Mouse (Mus musculus) A20 (cell line): ENCODE measurements around the gene Fbxo46.

Experiments
- DNase-seq: peaks from one replicate; pipeline ENCODE4 v3.0.0-alpha.2; 2011; ENCODE audit warnings: low read depth, low spot score

Fbxo46 gene

DNA sequence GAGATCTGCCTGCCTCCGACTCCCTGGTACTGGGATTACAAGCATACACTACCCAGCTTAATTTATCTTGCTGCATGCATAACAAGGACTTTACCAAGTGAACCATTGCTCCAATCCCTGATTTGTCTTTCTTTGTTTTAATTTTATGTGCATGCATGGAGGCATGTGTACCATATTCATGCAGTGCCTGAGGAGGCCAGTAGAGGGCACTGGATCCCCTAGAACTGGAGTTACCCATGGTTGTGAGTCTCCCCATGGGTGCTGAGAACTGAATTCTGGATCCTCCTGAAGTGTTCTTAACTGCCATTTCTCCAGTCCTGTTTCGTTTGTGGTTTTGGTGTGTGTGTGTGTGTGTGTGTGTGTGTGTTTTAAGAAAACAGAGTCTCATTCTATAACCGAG, 47.3 kb downstream of the Fbxo46 start:
- DNase-seq, result no peak

DNA sequence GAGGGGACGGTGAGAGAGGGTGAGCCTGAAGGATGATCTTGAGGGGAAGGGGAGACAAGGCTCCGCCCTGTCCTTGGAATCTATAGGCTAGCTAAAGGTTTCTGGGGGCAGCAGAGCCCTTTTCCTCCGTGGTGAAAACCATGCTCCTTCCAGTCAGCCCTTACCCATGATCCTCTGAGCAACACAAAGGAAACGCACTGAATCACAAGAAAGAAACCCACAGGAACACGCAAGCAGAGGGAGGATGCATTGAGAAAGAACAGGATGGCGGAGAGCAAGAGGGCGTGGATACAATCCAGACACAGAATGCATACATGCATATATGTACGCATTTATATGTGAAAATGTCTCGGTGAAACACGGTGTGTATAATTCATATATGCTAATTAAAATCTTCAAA, 49.8 kb downstream of the Fbxo46 start:
- DNase-seq, result no peak

- no peak for DNase-seq
Observed at GRCm38 (mm10) chr7:19170142-19170541, 50.5 kb downstream of the Fbxo46 start.

- DNase-seq, result no peak
Observed at GRCm38 (mm10) chr7:19171831-19172230, 52.2 kb downstream of the Fbxo46 start.

DNA sequence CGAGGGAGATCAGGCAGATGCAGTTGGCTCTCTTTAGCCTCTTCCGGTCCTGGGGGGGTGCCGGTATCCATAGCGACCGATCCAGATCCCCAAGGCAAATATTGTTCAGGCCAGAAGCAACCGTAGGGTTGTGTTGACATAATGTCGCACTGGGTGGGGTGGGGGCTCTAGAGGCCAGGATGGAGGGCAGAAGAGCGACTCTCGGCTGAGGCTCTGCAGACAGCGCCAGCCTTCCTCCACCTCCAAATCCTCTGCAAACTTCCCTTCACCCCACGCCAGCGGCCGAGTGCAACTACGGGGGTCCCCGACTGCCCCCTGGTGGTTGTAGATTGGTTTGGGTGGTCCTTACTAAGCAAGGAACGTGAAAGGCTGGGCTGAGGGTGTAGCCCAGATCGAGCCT, 53.2 kb downstream of the Fbxo46 start:
- peak; percentile 77 for DNase-seq

DNA sequence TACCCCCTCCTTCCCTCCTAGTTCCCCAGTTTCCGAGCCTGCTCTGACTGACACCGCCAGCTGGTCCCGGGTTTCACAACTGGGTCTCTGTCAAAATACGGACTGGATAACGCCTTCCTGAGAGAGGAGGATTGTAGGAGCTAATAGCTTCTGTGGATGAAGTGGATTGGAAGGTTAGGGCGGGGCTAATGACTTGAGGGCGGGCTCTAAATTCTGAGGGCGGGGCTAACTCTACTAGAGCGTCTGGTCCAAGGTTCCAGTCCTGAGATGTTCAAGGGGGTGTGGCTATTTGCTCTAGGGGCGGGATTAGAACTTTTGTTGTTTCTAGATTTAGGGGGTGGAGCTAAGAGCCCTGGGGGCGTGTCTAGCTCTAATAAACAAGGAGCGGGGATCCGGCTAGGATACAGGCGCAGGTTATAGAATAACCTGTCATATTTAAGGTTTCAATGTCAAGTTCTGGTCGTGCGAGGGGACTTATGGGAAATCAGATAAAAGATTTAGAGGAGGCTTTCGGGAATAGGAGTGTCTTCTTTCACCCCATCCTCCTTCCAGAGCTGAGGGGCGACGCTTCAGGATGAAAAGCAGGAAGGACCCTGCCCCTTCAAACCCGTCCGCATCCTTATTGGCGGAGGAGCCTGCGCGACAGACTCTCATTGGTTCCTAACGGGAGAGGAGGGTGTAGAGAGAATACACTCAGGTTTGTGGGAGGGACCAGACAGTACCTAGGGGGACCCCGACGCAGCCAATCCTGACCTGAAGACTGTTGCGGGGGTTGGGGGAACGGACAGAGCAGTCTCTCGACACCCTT, 56.3 kb downstream of the Fbxo46 start, which contains the start of gene Eml2:
TSS of gene Eml2 (plus strand) at position 714 of the 808 bp plus-strand sequence.
- DNase-seq, result peak; percentile 36

DNA sequence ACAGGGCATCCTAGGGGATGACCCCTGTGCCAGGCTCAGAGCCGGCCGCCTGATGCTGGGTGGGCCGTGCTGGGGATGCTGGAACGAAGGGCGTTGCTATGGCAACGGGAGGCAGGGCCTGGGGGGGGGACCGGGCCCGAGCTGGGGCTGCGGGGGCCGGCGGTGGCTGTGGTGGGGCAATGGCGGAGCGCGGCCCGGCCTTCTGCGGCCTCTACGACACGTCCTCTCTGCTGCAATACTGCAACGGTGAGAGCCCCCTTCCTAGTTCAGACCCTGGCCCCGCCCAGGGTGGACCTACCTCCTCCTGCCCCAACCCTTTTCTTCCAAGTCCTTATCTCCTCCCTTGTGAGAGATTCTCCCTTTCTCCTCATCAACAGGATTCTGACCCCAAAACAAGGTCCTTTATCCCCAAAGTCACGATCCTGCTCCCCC, 56.9 kb downstream of the Fbxo46 start:
- DNase-seq, result no peak

DNA sequence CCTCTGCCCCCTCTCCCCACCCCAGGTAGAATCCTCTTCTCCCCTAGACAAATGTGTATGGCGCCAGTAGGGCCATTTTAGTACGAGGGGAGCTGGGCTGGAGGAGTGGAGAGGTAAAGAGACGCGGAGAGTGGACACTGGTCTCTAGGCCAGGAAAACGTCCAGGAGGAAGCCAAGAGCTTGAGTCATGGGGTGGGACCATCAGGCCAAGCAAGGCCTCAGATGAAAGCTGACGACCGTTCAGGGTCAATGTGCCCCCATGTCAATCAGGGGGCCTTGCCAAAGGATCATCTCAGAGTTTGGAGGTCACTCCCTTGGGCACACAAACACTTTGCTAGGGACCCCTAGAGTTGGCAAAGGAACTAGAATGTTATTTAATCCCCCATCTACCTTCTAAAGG, 57.6 kb downstream of the Fbxo46 start:
- no peak for DNase-seq

DNA sequence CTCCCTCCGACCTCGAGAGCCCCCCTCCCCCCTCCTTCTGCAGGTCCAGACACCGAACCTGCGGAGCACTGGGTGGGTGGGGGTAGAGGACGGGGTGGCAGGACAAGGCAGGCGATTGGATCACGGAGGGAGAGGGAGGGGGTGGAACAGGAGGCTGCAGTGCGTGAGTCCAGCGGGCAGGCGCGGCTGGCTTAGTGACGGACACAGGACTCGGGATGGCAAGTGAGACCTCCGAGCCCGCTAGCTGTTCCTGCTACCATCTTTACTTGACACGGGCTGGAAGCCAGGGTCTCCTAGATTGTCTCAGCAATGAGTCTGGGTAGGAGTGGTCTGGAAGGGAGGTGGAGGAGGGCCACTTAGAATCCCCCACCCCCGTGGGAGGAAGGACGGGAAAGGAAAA, 58.4 kb downstream of the Fbxo46 start:
- DNase-seq, result no peak

DNA sequence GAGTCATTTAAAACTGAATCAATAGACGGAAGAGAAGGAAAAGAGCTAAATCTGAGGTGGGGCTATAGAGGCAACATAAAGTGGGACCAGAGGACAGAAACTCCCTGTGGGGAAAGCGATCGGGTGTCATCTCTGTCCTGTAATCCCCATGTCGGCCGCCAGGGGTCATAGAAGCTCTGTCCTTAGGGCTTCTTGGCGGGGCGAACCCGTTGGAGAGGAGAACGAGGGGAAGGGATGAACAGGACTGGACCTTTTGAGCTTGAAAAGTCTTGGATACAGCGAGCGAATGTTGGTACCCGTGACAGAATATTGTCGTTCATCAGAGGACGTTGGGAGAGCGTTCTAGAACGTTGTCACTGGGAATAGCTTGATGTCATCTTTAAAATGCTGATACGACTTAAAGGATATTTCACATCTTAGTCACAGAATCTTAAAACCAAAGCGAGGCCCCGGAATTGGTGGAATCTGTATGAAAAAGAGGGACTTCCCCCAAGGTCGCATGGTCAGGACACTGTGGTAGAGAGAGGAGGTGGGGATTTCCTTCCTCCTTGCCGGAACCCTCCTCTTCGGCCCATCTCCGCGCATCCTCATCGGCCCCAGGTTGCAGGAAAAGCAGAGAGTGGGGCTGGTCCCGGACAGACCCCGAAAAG, 58.9 kb downstream of the Fbxo46 start:
- peak; percentile 88 for DNase-seq

GRCm38 (mm10) chr7:19179173-19179572, 59.5 kb downstream of the Fbxo46 start:
- DNase-seq, result peak; percentile 92

DNA sequence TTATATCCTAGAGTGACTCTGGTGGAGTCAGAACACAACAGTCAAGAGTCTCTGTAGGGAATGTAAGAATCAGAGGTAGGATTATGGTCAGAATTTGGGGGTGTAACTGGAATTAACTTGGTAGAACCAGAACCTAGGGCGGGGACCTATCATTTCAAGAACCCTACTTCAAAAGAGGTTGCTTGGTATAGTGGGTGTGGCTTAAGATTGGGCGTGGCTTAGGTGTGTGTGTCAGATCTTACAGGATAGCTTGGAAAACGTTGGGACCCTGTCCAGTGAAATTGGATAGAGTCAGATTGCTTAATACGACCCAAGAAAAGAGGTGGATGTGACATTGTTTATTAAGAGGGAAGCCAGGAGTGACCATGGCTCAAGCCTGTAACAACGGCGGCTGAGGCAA, 60.3 kb downstream of the Fbxo46 start:
- DNase-seq, result peak; percentile 77

DNA sequence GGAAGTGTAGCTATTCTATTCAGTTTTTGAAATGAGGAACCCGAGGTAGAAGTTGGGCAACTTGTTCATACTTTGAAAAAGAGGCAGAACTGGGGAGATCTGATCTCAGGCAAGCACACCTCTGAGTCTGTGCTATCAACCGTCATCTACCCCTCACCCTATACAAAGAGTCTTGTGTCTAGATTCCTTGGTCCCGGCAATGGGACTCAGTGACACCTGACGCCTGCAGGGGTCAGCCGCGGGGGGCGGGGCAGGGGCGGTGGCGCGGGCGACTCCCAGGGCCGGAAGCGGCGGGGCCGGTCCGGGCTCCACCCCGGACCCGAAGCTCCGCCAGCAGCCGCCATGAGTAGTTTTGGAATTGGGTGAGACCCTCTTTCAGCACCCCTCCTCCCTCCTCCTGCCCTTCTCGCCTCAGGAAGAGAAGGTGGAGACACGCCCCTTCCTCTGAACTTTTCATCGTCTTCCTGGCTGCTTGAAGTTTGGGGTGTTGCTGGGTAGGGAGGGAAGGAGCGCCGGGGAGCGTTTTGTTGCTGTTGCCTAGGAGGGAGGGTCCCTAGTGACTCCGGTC, 61.3 kb downstream of the Fbxo46 start:
- peak; percentile 86 for DNase-seq

DNA sequence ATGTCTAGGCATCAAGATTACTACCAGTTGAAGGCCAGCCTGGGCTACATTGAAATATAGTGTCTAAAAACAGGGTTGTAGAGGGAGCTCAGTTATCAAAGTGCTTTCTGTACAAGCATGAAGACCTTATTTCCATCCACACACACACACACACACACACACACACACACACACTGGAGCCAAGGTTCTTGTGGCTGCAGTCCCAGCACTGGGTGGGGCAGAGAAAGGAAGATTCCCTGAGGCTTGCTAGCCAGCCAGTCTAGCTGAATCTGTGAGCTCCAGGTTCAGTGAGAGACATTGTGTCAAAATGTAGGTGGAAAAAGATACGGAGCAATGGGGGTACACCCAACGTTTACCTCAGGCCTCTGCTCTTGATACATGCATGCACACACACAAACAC, 64.6 kb downstream of the Fbxo46 start:
- DNase-seq, result no peak

GRCm38 (mm10) chr7:19184758-19185157, 65.1 kb downstream of the Fbxo46 start:
- no peak for DNase-seq
